Mouse (Mus musculus) kidney, adult 10 weeks (tissue): Measurements from ENCODE around the gene Eif3d. TPM values are rescaled to one million over a fixed set of nuclear protein-coding genes. Genes with fewer than 3 reads are reported as not detected.

Experiments
- polyA plus RNA-seq: library from polyadenylated mRNA; stranded (reverse); fragments of 350-450 nt; fragmentation: Illumina TruSeq; extraction: RNeasy Lipid Tissue Mini Kit (QIAGEN cat#74804); gene quantifications from one replicate; pipeline ENCODE4 v1.2.3, GENCODE M21; 2014; ENCODE audit warnings: low read depth, low replicate concordance

Eif3d gene
- 15.1 TPM for polyA plus RNA-seq

DNA sequence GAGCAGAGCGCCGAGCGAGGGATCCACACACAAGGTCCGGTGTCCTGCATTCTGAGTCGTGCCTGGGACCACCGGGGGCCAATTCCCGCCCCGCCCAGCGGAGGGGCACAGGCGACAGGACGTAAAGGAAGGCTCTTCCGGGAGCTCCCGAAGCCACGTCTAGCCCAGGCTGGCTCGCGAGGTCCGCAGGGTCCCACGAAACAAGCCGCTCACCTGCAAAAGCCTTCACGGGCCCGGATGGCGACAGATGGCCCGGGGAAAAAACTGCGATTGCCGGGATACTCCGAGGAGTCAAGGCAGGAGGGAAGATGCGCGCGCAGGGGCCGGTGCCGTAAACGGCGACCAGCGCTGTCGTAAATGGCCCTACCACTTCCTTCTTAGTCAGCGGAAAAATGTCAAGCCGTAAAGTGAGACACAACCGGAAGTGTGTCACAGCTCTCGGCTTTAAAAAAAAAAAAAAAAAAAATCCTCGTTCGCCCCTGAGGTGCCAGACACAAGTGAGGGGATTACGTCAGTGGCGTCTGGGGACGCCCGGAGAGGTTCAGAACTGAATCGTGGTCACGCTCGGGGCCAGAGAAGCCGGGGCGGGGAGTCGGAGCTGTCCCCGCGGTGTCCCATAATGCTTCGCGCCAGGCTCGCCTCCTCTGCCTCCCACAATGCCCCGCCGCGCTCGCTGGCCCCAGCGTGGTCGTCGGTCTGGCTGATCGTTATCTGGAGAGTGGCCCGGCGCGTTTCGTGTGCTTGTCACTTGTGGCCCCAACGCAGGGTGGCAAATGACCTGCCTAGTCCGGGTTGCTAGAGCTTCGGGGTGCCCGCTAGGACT lies at the start of gene Eif3d:
Eif3d (minus strand) TSS at position 344 of the 823 bp plus-strand sequence.

GRCm38 (mm10) chr15:77956404-77956901 lies 14.2 kb downstream of the Eif3d start, which contains the start of gene Foxred2:
Gene Foxred2, minus strand, starts transcription at chr15:77956722.

DNA sequence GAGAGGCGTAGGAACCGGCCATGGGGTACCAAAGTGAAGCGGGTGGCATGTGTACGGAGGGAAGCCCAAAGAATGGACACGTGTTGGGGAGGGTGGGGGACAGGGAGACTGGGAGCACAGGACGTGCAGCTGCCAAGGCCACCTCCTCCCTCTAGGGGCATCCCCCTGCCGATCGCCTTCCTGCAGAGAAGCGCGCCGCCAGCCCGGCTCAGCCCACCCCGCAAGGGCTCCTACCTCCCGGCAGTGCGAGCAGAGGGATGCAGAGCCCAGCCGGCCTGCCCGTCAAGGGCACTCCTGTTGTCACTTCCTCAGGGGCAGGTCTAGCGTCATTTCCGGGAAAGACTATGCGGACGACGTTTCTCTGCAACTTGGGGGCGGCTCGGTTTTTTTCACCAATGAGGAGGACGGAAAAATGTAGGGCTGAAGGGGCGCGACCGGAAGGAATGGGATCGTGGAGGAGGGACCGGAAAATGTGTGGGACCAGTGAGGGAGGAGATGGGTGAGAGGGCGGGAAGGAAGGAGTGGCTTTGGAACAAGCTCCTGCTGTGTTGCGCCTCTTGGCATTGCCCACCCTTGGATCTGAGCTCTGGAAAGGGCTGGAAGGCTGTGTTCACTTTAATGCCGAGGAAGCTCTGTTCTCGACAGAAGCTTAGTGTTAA lies 41.8 kb downstream of the Eif3d start, which contains the start of gene Txn2:
Txn2 (minus strand) TSS at position 334 of the 659 bp plus-strand sequence.

Other genes with a start within 250 kb of the Eif3d start
- not detected for gene Apol9b, start 241.8 kb downstream of the Eif3d start, polyA plus RNA-seq
- gene Apol8, start 213.8 kb downstream of the Eif3d start, polyA plus RNA-seq: not detected
- gene Myh9, start 128.6 kb downstream of the Eif3d start, polyA plus RNA-seq: 7.6 TPM
- 71.3 TPM for gene Txn2, start 41.8 kb downstream of the Eif3d start, polyA plus RNA-seq
- 3.2 TPM for gene Foxred2, start 14.1 kb downstream of the Eif3d start, polyA plus RNA-seq
- gene Cacng2, start 149.2 kb upstream of the Eif3d start, polyA plus RNA-seq: not detected
- gene Ift27, start 203.3 kb upstream of the Eif3d start, polyA plus RNA-seq: 5.6 TPM
- gene Pvalb, start 235.6 kb upstream of the Eif3d start, polyA plus RNA-seq: 11.3 TPM